Mouse (Mus musculus) liver, postnatal 0 days (tissue): ENCODE results near the gene Trim34b.
"Not testable (repeated sequence)": the region's sequence is repeated elsewhere in the genome, so short reads cannot be mapped to it uniquely, and the experiment has no call there.

Experiments used
- CTCF ChIP-seq: sonication (generic); IDR thresholded peaks from 2 replicates; pipeline ENCODE4 v1.5.1; 2016; ENCODE audit warnings: antibody characterized with exemption, low read depth
- EP300 ChIP-seq: IDR thresholded peaks from 2 replicates; pipeline ENCODE4 v1.6.1; 2016; ENCODE audit warnings: antibody characterized with exemption, low read depth, mild to moderate bottlenecking

- TF ChIP-seq CTCF, EP300: not testable (repeated sequence)
These were observed 13.7 kb upstream of the Trim34b start, which contains the start of gene Trim12a for GRCm38 (mm10) chr7:104315369-104316080.
